Mouse (Mus musculus): ENCODE results near the gene Uba7. TPM values are rescaled to one million over a fixed set of nuclear protein-coding genes. Genes with fewer than 3 reads are reported as not detected.

Gene Uba7
- total RNA-seq (2015) (37.5 and 44.3 TPM in 2 replicates), total RNA-seq (2017) (35.6 and 43.2 TPM in 2 replicates)

- peak; percentile 82 for ATAC-seq (ENCODE audit: poor library complexity, severe bottlenecking)
Measured at GRCm38 (mm10) chr9:107975399-107976386, at the start of gene Uba7. Gene Uba7 (plus strand): TSS chr9:107975505.

- ATAC-seq (ENCODE audit: poor library complexity, severe bottlenecking) = no peak
Measured at GRCm38 (mm10) chr9:107926920-107927420, 48.3 kb upstream of the Uba7 start.

- ATAC-seq (ENCODE audit: poor library complexity, severe bottlenecking) = no peak
Measured at GRCm38 (mm10) chr9:107927749-107928148, 47.6 kb upstream of the Uba7 start.

- ATAC-seq (ENCODE audit: poor library complexity, severe bottlenecking) = no peak
Measured at GRCm38 (mm10) chr9:107928169-107928568, 47.1 kb upstream of the Uba7 start, which contains the start of gene Actl11. Gene Actl11 (plus strand): TSS chr9:107928469.

GRCm38 (mm10) chr9:107932221-107932620 lies 43.1 kb upstream of the Uba7 start:
- ATAC-seq (ENCODE audit: poor library complexity, severe bottlenecking) = no peak

GRCm38 (mm10) chr9:107934146-107934545 lies 41.2 kb upstream of the Uba7 start:
- no peak for ATAC-seq (ENCODE audit: poor library complexity, severe bottlenecking)

- ATAC-seq (ENCODE audit: poor library complexity, severe bottlenecking) = no peak
Measured at GRCm38 (mm10) chr9:107935374-107935773, 39.9 kb upstream of the Uba7 start, which contains the start of gene Camkv. Gene Camkv (plus strand): TSS chr9:107935674.

- ATAC-seq (ENCODE audit: poor library complexity, severe bottlenecking) = peak; percentile 40; the same call in 1 of the 2 replicates
Measured at GRCm38 (mm10) chr9:107935790-107936214, 39.5 kb upstream of the Uba7 start.

- no peak for ATAC-seq (ENCODE audit: poor library complexity, severe bottlenecking)
Measured at GRCm38 (mm10) chr9:107936215-107936822, 39.0 kb upstream of the Uba7 start.

GRCm38 (mm10) chr9:107936831-107937230 lies 38.5 kb upstream of the Uba7 start:
- ATAC-seq (ENCODE audit: poor library complexity, severe bottlenecking) = no peak

- no peak for ATAC-seq (ENCODE audit: poor library complexity, severe bottlenecking)
Measured at GRCm38 (mm10) chr9:107947241-107948194, 27.8 kb upstream of the Uba7 start.

- no peak for ATAC-seq (ENCODE audit: poor library complexity, severe bottlenecking)
Measured at GRCm38 (mm10) chr9:107949184-107949921, 26.0 kb upstream of the Uba7 start.

- ATAC-seq (ENCODE audit: poor library complexity, severe bottlenecking) = no peak
Measured at GRCm38 (mm10) chr9:107949922-107950235, 25.4 kb upstream of the Uba7 start, which contains the start of gene Traip. Gene Traip (plus strand): TSS chr9:107950136.

- peak; percentile 95 for ATAC-seq (ENCODE audit: poor library complexity, severe bottlenecking)
Measured at GRCm38 (mm10) chr9:107950460-107951355, 24.6 kb upstream of the Uba7 start.

- no peak for ATAC-seq (ENCODE audit: poor library complexity, severe bottlenecking)
Measured at GRCm38 (mm10) chr9:107955613-107956289, 19.6 kb upstream of the Uba7 start.

GRCm38 (mm10) chr9:107957141-107957540 lies 18.2 kb upstream of the Uba7 start:
- no peak for ATAC-seq (ENCODE audit: poor library complexity, severe bottlenecking)

- no peak for ATAC-seq (ENCODE audit: poor library complexity, severe bottlenecking)
Measured at GRCm38 (mm10) chr9:107959896-107960295, 15.4 kb upstream of the Uba7 start.

- ATAC-seq (ENCODE audit: poor library complexity, severe bottlenecking) = no peak
Measured at GRCm38 (mm10) chr9:107960928-107961327, 14.4 kb upstream of the Uba7 start.

Measured in megakaryocyte, adult 5-6 weeks (primary cell).